Mouse (Mus musculus) spleen, embryonic (tissue): Measurements from ENCODE around the gene Fads2.
"Not testable (repeated sequence)": the region's sequence is repeated elsewhere in the genome, so short reads cannot be mapped to it uniquely, and the experiment has no call there.

Experiments used
- CTCF ChIA-PET: fragments of 350-600 bp; sonication (Branson Sonifier 250); formaldehyde crosslinking; loops from one replicate; lab custom pipeline; 2022; lab: Charles Lee

Fads2 gene

GRCm38 (mm10) chr19:10101341-10102053 lies at the start of gene Fads2:
Gene Fads2 (minus strand): TSS chr19:10101746.
- CTCF ChIA-PET = no interaction called here

GRCm38 (mm10) chr19:10149189-10149588 lies 47.6 kb upstream of the Fads2 start:
- CTCF ChIA-PET = no interaction called here

DNA sequence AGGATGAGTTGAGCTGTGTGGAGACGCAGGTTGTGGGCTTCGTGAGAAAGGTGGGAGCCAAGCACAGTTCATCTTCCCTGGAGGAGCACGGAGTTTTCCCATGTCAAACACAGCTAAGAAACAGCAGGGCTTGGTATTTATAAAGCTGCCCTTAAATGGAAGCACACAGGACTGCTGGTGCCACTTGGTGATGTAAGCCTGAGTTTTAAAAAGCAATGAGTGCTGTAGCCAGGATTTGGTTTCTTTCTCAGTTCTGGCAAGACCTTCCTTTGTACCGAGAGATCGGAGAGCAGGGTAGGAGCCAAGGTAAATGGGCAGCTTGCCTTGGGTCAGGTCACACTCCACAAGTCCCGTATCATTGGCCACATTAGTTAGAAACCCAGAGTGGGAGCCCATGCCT lies 47.0 kb upstream of the Fads2 start:
- CTCF ChIA-PET = no interaction called here

GRCm38 (mm10) chr19:10144464-10144863 lies 42.9 kb upstream of the Fads2 start:
- CTCF ChIA-PET = no interaction called here

DNA sequence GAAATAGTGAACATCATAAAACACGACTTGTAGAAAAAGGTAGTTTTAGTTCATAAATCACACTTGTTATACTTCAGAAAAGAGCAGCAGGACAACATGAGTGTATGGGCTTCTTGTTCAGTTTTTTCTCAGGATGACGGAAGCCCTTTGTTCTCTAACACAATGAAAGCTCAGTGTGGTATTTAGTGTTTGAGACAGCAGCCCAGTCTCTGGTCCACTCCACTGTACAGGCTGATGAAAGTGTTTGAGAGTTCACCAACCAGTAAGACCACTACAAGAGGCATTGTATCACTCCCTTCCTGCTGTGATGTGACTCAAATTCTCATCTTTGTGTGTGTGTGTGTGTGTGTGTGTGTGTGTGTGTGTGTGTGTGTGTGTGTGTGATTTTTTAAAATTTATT lies 42.1 kb upstream of the Fads2 start:
- CTCF ChIA-PET = no interaction called here

DNA sequence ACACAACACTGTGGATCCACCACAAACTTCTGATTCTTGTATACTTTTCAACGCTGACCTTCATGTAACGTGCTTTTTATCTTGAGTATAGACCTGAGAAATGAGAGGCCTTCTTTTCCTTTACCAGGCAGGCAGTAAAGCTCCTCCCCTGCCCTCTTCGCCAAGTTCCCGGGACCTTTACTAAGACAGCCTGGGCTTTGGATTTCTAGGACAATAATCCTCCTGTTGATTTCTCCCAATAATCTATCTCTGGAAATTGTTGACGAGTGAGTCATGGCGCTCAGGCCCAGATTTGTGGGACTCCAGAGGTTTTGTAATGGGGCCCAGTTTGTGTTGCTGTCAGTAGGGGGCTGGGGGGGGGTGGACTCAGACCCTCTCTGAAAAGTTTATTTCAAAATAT lies 38.2 kb upstream of the Fads2 start:
- CTCF ChIA-PET = no interaction called here

DNA sequence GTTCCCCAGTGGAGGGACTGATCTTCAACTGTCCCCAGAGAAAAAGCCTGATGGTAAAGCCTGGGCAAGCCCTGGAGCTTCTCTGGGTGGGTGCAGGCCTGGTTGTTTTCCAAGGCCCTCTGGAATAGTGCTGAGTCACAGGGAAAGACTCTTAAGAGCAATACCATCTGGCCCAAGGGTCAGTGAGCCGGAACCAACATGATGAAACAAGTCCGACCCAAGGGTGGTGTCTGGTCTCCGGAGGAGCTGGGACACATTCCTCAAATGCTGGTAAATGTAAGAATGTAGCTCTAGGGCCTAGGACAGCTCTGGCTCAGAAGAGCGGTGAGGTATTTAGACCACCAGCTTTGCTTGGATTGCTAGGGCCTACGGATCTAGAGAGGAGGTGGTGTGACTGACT lies 35.9 kb upstream of the Fads2 start:
- CTCF ChIA-PET = no interaction called here

DNA sequence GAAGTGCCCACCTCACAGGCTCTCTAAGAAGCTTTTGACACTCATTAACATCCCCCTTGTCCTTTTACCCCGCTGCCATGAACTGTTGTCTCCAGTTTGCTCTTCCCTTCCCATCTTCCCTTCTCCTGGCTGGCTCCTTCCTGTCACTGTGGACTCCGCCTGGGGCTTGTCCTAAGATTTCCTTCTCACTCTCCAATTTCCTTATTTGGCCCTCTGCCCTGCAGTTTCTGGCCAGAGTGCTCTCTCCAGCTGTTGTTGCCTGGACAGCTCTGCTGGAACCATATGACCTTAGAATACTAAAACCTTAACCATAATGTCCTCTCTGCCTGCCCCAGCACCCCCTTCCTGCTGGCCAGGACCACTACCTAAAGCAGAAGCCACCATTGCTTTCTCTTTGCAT lies 33.1 kb upstream of the Fads2 start:
- CTCF ChIA-PET = no interaction called here

DNA sequence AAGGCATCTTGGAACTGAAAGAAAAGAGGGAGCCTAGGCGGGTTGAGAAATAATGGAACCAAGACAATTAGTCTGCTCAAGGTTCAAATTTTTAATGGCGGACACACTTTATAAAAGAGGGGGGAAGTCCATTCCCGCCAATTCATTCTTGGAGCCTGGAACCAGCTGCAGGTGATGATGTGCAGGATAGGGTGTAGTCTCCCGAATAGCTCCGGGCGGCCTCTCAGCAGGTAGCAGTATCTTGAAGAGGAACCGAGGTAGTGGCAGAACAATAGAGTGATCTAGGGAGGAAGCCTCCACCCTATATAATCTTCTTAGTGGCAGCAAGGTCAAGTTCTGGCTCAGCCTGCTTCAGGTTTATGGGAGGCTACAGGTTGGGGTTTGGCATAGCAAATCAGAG lies 28.0 kb upstream of the Fads2 start:
- CTCF ChIA-PET = not testable (repeated sequence)

- CTCF ChIA-PET = no interaction called here
These were observed 25.1 kb upstream of the Fads2 start for GRCm38 (mm10) chr19:10126479-10127250.

GRCm38 (mm10) chr19:10123892-10124634 lies 22.5 kb upstream of the Fads2 start:
- CTCF ChIA-PET = no interaction called here

GRCm38 (mm10) chr19:10122021-10122631 lies 20.6 kb upstream of the Fads2 start:
- CTCF ChIA-PET = no interaction called here

DNA sequence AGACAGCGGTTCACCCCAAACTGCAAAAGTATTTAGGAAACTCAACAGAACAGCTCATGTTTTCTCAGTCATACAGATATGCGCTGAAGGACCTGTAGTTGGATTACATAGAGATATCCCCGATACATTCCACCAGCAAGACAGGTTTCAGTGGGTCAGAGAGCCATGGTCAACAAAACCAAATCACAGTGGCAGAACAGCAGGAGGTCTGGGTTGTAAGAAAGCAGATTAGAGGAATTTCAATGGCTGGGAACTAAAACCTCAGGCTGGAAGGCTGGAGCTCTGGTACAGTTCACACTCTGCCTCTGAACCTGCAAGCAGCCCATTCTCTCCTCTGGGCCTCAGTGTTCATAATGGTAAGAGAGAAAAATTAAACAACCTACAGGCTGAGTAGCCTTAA lies 15.1 kb upstream of the Fads2 start:
- CTCF ChIA-PET = interaction anchor here (0.5 kb wide), 1 partner anchor 610 kb away, joined by 6 read pairs; no protein-coding TSS in a partner anchor

DNA sequence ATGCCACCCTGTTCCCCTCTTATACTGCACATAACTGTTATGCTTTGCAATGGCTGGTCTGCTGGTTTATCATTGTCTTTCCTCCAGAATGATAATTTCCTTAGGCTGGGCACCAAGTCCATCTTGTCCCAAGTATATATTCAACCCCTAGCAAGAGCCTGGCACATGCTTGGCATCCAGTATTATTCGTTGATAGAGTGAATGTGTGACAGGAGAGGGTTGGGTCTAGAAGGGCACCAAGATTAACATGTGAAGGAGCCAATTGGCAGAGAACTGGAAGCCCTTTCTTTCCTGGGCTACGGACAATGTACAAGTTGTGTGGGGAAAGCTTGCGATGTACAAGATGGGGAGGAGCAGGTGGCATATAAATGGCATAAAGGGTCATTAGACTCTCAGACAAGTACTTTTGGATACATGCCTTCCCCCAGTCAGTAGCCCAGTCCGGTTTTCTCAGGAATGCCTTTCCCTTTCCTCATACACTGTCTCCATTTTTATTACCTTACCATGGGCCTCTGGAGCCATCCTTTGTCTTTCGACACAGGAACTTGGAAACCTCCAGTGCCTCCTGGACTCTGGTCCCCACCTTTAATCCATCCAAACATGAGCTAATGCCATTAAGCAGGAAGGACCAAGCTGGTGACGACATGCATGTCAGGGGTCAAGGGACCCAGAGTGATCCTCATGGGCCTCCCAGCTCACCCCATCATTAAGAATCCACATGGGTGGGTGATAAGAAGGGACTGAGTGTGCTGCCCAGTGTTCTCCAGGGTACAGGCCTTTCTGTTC lies 14.0 kb upstream of the Fads2 start:
- CTCF ChIA-PET = no interaction called here

GRCm38 (mm10) chr19:10112956-10113355 lies 11.4 kb upstream of the Fads2 start:
- CTCF ChIA-PET = no interaction called here

- CTCF ChIA-PET = no interaction called here
These were observed 7.1 kb upstream of the Fads2 start for GRCm38 (mm10) chr19:10108666-10109065.

GRCm38 (mm10) chr19:10108129-10108528 lies 6.6 kb upstream of the Fads2 start:
- CTCF ChIA-PET = no interaction called here

GRCm38 (mm10) chr19:10107051-10107611 lies 5.6 kb upstream of the Fads2 start:
- CTCF ChIA-PET = no interaction called here

DNA sequence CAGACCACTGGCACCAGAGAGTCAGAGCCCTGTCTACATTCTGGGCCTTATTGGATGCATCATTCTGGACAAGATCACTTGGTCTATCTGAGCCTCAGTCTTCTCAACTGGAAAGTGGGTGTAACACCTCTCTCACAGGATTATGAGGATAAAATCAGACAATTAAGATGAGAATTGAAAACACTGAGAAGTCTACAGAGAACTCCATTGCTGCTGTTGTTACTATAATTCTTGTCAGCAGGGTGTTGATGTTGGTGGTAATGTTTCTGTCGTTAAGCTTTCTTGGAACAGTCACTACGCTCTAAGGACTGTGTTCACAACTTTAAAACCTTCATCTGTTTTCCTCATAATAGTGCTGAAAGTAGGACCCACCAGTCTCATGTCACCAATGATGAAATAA lies 5.1 kb upstream of the Fads2 start:
- CTCF ChIA-PET = no interaction called here

DNA sequence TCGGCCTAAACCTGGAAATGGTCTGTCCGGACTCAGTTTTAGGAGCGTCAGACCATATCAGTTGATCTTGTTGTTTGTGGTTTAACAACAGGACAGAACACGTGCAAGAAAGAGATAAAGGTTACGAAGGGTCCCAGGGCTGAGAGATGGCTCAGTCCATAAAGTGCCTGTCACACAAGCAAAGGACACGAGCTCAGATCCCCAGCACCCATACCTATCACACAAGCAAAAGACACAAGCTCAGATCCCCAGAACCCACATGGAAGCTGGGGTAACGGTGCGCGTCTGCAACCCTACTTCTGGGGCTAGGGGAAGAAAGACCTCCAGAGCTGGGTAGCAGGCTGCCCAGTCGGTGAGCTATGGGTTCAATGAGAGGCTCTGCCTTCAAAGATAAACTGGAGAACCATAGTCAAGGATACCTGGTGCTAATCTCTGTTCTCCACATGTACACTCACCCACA lies 3.5 kb upstream of the Fads2 start:
- CTCF ChIA-PET = no interaction called here

GRCm38 (mm10) chr19:10104234-10104633 lies 2.7 kb upstream of the Fads2 start:
- CTCF ChIA-PET = no interaction called here
